Mouse (Mus musculus) testis, postnatal 10 days (tissue): ENCODE results near the gene Mrpl12.
A peak's percentile ranks its signal among the peaks of the same experiment; 100 is the strongest.

Experiments used
- DNase-seq: peaks from one replicate; pipeline ENCODE4 v3.0.0; 2021; ENCODE audit warnings: low spot score

Mrpl12 gene

GRCm38 (mm10) chr11:120538485-120538884 is 54.1 kb downstream of the Mrpl12 start:
- peak; percentile 65 for DNase-seq
